Mouse (Mus musculus): ENCODE measurements at regions not wholly inside any gene's neighbourhood (a gene's known extent, or its start where the extent isn't known, plus 50 kb on each side); places are given as distances from the start of the nearest gene placed in this dataset.
A peak's percentile ranks its signal among the peaks of the same experiment; 100 is the strongest.

DNA sequence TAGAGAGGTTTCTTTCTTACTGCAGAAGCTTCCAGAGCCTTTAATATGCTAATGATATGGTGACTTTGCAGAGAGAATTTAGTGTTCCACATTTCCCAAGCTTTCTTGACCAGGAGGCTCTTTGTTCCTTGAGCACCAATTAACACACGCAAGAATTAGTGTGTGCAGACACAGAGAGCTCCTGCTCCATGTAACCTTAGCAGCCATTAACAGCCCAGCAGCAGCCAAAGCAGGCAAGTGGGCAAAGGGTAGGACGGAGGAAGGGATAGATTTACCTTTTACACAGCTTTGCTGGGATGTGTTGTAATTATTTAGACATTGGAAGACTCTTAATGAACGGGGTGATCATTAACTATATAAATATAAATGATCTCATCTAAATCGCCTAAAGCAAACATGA, 181.8 kb downstream of the Rnd3 start:
- Histone ChIP-seq H3K9ac (replicated peaks; ENCODE audit: low read depth, low read length) (no peak overlapping the region), H3K9me3 (ENCODE audit: control insufficient read depth, low read depth, low read length) (no peaks in the 10 kb centered on the region), H3K27me3 (ENCODE audit: control insufficient read depth, insufficient read depth, low read length) (no peaks in the 10 kb centered on the region), H3K4me1 (ENCODE audit: control insufficient read depth, insufficient read depth, low read length) (peaks cover 6% of the 10 kb centered on the region; the same call in 1 of the 2 replicates), H3K4me3 (ENCODE audit: low read depth, low read length) (no peak overlapping the region), H3K36me3 (ENCODE audit: control insufficient read depth, insufficient read depth, low read length) (no peaks in the 10 kb centered on the region), H3K4me2 (replicated peaks; ENCODE audit: low read depth, low read length) (no peak overlapping the region), H3K27ac (ENCODE audit: low read length) (no peak overlapping the region)
- WGBS, result 70% methylated on average over 4 of the region's 4 CpGs
- ATAC-seq (ENCODE audit: insufficient number of reproducible peaks, insufficient read depth, low FRiP score, low read depth), result no peak

DNA sequence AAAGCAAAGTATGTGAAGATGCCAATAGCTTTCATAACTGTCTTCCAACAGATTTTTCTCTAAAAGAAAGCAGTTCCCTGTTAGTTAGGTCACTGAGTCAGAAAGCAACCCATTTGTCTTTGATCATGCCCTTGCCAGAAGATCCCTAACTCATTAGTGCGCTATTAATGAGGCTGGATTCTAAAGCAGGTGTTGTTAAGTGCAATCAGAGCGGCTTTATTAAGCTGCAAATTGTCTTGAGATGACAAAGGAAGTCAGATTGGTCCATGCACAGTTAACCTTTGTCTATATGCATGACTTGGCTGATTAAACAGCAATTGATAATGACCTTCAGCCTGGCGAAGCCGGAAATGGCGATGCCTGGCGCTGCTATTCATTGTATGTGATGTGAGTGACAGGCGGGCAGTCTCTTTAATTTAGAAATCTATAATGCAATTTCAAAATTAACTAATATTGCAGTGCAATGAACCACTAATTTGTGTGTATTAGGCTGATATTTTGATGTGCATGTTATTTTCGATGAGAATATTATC, 183.4 kb downstream of the Rnd3 start:
- H3K4me2 ChIP-seq (replicated peaks; ENCODE audit: low read depth, low read length), result no peak overlapping the region
- no peak for ATAC-seq (ENCODE audit: insufficient number of reproducible peaks, insufficient read depth, low FRiP score, low read depth)
- 82% methylated on average over 8 of the region's 8 CpGs for WGBS

DNA sequence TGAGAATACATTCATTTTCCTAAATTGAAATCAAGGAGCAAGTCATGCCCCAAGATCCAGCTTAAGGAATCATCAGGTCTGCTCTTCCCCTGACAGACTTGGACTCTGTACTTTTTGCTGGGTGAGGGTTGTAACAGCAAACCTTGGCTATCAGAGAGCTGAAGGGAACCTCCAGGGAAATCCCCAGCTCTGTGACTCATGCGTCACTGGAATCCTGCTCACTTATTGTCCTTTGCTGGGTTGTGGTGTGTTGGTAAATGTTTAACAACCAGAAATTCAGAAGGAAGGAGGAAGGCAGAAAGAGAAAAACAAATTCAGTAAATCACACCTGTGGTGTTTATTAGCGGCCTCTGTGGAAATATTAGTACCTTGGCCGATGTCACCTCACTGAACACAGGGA, 184.8 kb downstream of the Rnd3 start:
- ATAC-seq (ENCODE audit: insufficient number of reproducible peaks, insufficient read depth, low FRiP score, low read depth), result no peak
- WGBS, result 66% methylated on average over 3 of the region's 3 CpGs

More for the DNA sequence above, 183.4 kb downstream of the Rnd3 start:
- peaks cover 6% of the 10 kb centered on the region; the same call in 1 of the 2 replicates for H3K4me1 ChIP-seq (ENCODE audit: control insufficient read depth, insufficient read depth, low read length)
- H3K27ac ChIP-seq (ENCODE audit: low read length), result no peak overlapping the region
- H3K9me3 ChIP-seq (ENCODE audit: control insufficient read depth, low read depth, low read length), result no peaks in the 10 kb centered on the region
- H3K27me3 ChIP-seq (ENCODE audit: control insufficient read depth, insufficient read depth, low read length), result no peaks in the 10 kb centered on the region
- no peak overlapping the region for H3K9ac ChIP-seq (replicated peaks; ENCODE audit: low read depth, low read length)
- H3K4me3 ChIP-seq (ENCODE audit: low read depth, low read length), result no peak overlapping the region
- H3K36me3 ChIP-seq (ENCODE audit: control insufficient read depth, insufficient read depth, low read length), result no peaks in the 10 kb centered on the region

DNA sequence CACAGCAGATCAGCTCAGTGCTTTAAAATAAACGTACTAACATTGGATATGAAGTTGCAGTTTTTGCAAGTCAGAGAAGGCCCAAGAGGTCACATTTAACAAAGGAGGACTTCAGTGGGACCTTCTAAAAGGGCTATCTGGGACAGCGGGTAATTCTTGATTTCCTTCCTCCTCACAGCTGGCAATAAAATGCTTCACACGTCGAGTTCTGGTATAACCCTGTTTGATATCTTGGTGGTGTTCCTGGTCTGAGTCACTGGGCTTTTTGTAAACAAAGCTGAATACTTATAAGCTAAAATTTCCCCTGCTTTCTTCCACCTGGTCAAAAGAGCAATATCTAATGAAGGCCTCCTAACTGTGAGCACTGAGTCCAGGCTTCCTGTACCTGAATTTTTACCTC, 187.9 kb downstream of the Rnd3 start:
- no peaks in the 10 kb centered on the region for H3K36me3 ChIP-seq (ENCODE audit: control insufficient read depth, insufficient read depth, low read length)
- no peak overlapping the region for H3K4me2 ChIP-seq (replicated peaks; ENCODE audit: low read depth, low read length)
- no peak for ATAC-seq (ENCODE audit: insufficient number of reproducible peaks, insufficient read depth, low FRiP score, low read depth)
- no peak overlapping the region for H3K4me3 ChIP-seq (ENCODE audit: low read depth, low read length)
- 53% methylated on average over 4 of the region's 4 CpGs for WGBS
- no peak overlapping the region for H3K9ac ChIP-seq (replicated peaks; ENCODE audit: low read depth, low read length)
- no peaks in the 10 kb centered on the region for H3K27me3 ChIP-seq (ENCODE audit: control insufficient read depth, insufficient read depth, low read length)
- H3K27ac ChIP-seq (ENCODE audit: low read length), result no peak overlapping the region
- H3K4me1 ChIP-seq (ENCODE audit: control insufficient read depth, insufficient read depth, low read length), result no peaks in the 10 kb centered on the region
- no peaks in the 10 kb centered on the region for H3K9me3 ChIP-seq (ENCODE audit: control insufficient read depth, low read depth, low read length)

More for the DNA sequence above, 184.8 kb downstream of the Rnd3 start:
- Histone ChIP-seq H3K36me3 (ENCODE audit: control insufficient read depth, insufficient read depth, low read length) (no peaks in the 10 kb centered on the region), H3K4me3 (ENCODE audit: low read depth, low read length) (no peak overlapping the region), H3K4me1 (ENCODE audit: control insufficient read depth, insufficient read depth, low read length) (peaks cover 6% of the 10 kb centered on the region; the same call in 1 of the 2 replicates), H3K27ac (ENCODE audit: low read length) (no peak overlapping the region), H3K4me2 (replicated peaks; ENCODE audit: low read depth, low read length) (no peak overlapping the region), H3K9me3 (ENCODE audit: control insufficient read depth, low read depth, low read length) (no peaks in the 10 kb centered on the region), H3K27me3 (ENCODE audit: control insufficient read depth, insufficient read depth, low read length) (no peaks in the 10 kb centered on the region), H3K9ac (replicated peaks; ENCODE audit: low read depth, low read length) (no peak overlapping the region)

DNA sequence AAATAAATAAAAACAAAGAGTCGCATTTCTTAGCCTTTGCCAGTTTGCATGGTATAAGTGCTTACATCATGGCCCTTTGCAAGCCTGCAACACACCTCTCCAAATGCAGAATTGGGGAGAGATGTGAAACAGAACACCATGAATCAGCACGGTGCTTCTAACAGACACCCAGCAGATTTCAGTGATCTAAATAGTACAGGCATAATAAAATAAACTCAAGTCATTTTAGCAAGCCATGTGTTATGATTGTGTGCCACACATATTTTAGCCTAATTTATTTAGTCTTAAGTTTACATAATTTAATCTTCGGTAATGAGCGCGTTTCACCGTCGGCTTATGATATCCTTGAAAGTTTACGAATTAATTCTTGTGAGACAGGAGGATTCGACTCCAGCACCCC, 189.6 kb downstream of the Rnd3 start:
- no peak for ATAC-seq (ENCODE audit: insufficient number of reproducible peaks, insufficient read depth, low FRiP score, low read depth)
- Histone ChIP-seq H3K36me3 (ENCODE audit: control insufficient read depth, insufficient read depth, low read length) (no peaks in the 10 kb centered on the region), H3K27me3 (ENCODE audit: control insufficient read depth, insufficient read depth, low read length) (no peaks in the 10 kb centered on the region), H3K9ac (replicated peaks; ENCODE audit: low read depth, low read length) (no peak overlapping the region), H3K4me3 (ENCODE audit: low read depth, low read length) (no peak overlapping the region), H3K4me2 (replicated peaks; ENCODE audit: low read depth, low read length) (no peak overlapping the region), H3K9me3 (ENCODE audit: control insufficient read depth, low read depth, low read length) (no peaks in the 10 kb centered on the region), H3K27ac (ENCODE audit: low read length) (no peak overlapping the region), H3K4me1 (ENCODE audit: control insufficient read depth, insufficient read depth, low read length) (no peaks in the 10 kb centered on the region)
- WGBS, result 52% methylated on average over 9 of the region's 9 CpGs

DNA sequence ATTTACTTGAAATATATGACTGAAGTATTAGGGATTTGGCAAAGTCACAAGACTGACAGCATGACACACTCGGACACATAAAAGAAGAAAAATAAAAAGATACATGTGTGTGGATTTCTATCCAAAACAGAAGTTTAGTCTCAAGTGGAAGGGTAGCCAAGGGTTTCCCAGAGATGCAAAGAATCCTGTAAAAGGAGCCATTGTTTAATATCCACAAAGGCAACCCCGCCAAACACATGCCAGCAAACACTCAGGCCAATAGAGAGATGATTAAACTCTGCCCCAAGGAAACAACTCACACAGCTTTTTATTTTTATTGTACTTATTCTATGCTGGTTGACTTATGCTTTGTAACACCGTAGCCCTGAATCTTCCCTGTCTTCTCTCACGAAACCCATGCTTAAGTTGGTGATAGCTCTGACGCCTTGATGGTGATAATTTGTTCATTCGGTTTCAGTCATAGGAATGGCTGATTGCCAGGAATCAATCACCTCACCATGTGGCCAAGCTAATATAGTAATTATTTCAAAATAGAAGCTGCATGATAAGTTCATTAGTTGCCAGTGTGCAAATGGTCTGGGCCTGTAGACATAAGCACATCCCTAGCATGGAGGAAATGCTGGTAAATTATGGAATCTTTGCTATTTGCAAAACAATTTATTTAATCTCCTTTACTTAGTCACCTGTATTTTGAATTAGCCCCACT, 194.4 kb downstream of the Rnd3 start:
- WGBS, result 77% methylated on average over 6 of the region's 6 CpGs
- Histone ChIP-seq H3K27me3 (ENCODE audit: control insufficient read depth, insufficient read depth, low read length) (no peaks in the 10 kb centered on the region), H3K4me2 (replicated peaks; ENCODE audit: low read depth, low read length) (no peak overlapping the region), H3K4me1 (ENCODE audit: control insufficient read depth, insufficient read depth, low read length) (no peaks in the 10 kb centered on the region), H3K4me3 (ENCODE audit: low read depth, low read length) (no peak overlapping the region), H3K9ac (replicated peaks; ENCODE audit: low read depth, low read length) (no peak overlapping the region), H3K36me3 (ENCODE audit: control insufficient read depth, insufficient read depth, low read length) (no peaks in the 10 kb centered on the region), H3K9me3 (ENCODE audit: control insufficient read depth, low read depth, low read length) (no peaks in the 10 kb centered on the region), H3K27ac (ENCODE audit: low read length) (no peak overlapping the region)
- no peak for ATAC-seq (ENCODE audit: insufficient number of reproducible peaks, insufficient read depth, low FRiP score, low read depth)

DNA sequence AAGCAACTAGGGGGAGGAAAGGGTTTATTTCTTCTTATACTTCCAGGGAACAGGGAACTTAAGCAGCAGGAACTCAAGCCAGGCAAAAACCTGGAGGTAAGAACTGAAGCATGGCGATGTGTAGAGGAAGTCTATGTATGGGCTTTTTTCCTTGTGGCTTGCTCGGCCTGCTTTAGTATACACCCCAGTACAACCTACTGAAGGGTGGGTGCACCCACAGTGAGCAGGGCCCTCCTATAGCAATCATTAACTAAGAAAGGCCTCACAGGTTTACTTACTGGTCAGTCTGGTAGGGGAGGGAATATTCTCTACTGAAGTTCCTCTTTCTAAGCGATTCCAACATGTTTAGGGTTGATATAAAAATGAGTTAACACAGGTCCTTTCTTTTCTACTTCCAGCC, 197.9 kb downstream of the Rnd3 start:
- H3K27ac ChIP-seq (ENCODE audit: low read length), result no peak overlapping the region
- WGBS, result 77% methylated on average over 3 of the region's 3 CpGs

DNA sequence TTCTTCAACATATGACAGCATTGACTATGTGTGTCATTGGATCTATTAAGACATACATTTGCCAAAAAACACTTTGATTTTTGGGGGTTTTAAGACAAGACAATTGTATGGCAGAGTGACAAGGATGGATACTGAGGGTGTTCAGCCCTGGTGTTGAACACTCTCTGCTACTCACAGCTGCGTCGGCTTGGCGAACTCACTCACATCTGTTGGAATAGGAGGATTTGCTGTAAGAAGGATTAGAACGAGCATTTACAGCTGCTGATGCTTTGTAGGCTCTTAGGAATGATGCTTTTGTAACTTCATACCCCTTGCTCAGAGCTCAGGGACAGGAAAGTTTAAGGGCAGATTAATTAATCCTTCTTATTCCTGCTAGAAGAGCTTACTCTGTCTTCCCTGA, 199.2 kb downstream of the Rnd3 start:
- Histone ChIP-seq H3K27me3 (ENCODE audit: control insufficient read depth, insufficient read depth, low read length) (no peaks in the 10 kb centered on the region), H3K9me3 (ENCODE audit: control insufficient read depth, low read depth, low read length) (no peaks in the 10 kb centered on the region), H3K4me2 (replicated peaks; ENCODE audit: low read depth, low read length) (no peak overlapping the region), H3K36me3 (ENCODE audit: control insufficient read depth, insufficient read depth, low read length) (no peaks in the 10 kb centered on the region), H3K27ac (ENCODE audit: low read length) (no peak overlapping the region), H3K9ac (replicated peaks; ENCODE audit: low read depth, low read length) (no peak overlapping the region), H3K4me1 (ENCODE audit: control insufficient read depth, insufficient read depth, low read length) (no peaks in the 10 kb centered on the region), H3K4me3 (ENCODE audit: low read depth, low read length) (no peak overlapping the region)
- 63% methylated on average over 4 of the region's 4 CpGs for WGBS
- ATAC-seq (ENCODE audit: insufficient number of reproducible peaks, insufficient read depth, low FRiP score, low read depth), result no peak

More for the DNA sequence above, 197.9 kb downstream of the Rnd3 start:
- peak; percentile 81 for ATAC-seq (ENCODE audit: insufficient number of reproducible peaks, insufficient read depth, low FRiP score, low read depth)
- Histone ChIP-seq H3K4me1 (ENCODE audit: control insufficient read depth, insufficient read depth, low read length) (no peaks in the 10 kb centered on the region), H3K9me3 (ENCODE audit: control insufficient read depth, low read depth, low read length) (no peaks in the 10 kb centered on the region), H3K4me3 (ENCODE audit: low read depth, low read length) (no peak overlapping the region), H3K4me2 (replicated peaks; ENCODE audit: low read depth, low read length) (no peak overlapping the region), H3K36me3 (ENCODE audit: control insufficient read depth, insufficient read depth, low read length) (no peaks in the 10 kb centered on the region), H3K9ac (replicated peaks; ENCODE audit: low read depth, low read length) (no peak overlapping the region), H3K27me3 (ENCODE audit: control insufficient read depth, insufficient read depth, low read length) (no peaks in the 10 kb centered on the region)

DNA sequence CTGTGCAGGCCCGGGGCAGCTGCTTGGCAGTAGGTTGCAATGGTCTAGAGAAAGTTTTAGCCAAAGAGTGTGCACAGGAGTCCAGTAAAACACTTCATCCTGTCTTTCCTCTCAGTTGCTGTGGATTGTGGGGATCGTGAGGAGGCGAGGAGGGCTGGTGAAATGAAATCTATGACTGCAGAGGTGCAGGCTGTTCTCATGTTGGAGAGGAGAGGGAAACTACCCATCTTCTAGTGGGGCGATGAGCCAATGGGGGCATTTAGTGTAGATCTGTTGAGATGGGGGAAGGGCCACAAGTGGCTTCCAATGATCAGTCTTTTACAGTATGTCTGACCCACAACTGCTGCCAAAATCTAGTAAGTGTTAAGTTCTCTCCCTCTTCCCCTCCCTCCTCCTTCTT, 203.4 kb downstream of the Rnd3 start:
- H3K27ac ChIP-seq (ENCODE audit: low read length), result no peak overlapping the region
- no peaks in the 10 kb centered on the region for H3K27me3 ChIP-seq (ENCODE audit: control insufficient read depth, insufficient read depth, low read length)
- no peak overlapping the region for H3K9ac ChIP-seq (replicated peaks; ENCODE audit: low read depth, low read length)
- H3K4me1 ChIP-seq (ENCODE audit: control insufficient read depth, insufficient read depth, low read length), result no peaks in the 10 kb centered on the region
- WGBS, result 85% methylated on average over 4 of the region's 4 CpGs
- no peak overlapping the region for H3K4me3 ChIP-seq (ENCODE audit: low read depth, low read length)
- no peak for ATAC-seq (ENCODE audit: insufficient number of reproducible peaks, insufficient read depth, low FRiP score, low read depth)
- H3K9me3 ChIP-seq (ENCODE audit: control insufficient read depth, low read depth, low read length), result no peaks in the 10 kb centered on the region
- H3K4me2 ChIP-seq (replicated peaks; ENCODE audit: low read depth, low read length), result no peak overlapping the region
- H3K36me3 ChIP-seq (ENCODE audit: control insufficient read depth, insufficient read depth, low read length), result no peaks in the 10 kb centered on the region
